Mouse (Mus musculus) left cerebral cortex, adult 11 months (tissue): Measurements from ENCODE around the gene Cyp2a22.
"Not testable (repeated sequence)": the region's sequence is repeated elsewhere in the genome, so short reads cannot be mapped to it uniquely, and the experiment has no call there.

Experiments used
- DNase-seq: peaks from one replicate; pipeline ENCODE4 v3.0.0; 2022; ENCODE audit warnings: low spot score

The Cyp2a22 gene

DNA sequence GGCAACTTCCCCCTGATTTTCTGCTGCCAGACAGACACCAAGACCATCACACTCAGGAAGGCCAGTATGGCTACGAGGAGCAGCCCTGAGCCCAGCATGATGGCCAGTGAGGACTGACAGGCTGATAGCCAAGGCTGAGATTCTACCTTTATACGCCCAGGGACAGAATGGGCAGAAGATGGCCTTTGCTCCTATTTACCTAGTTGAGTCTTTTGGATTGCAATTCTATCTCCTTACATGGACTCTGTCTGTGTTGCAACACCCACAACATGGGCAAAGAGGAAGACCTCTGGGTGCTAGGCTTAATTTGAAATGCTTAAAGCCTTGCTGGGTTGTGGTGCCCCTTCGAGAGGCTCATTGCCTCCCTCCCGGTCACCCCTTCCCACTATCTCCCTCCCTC, at the start of gene Cyp2a22:
TSS of gene Cyp2a22 (minus strand) at position 123 of the 400 bp plus-strand sequence.
- no peak for DNase-seq

DNA sequence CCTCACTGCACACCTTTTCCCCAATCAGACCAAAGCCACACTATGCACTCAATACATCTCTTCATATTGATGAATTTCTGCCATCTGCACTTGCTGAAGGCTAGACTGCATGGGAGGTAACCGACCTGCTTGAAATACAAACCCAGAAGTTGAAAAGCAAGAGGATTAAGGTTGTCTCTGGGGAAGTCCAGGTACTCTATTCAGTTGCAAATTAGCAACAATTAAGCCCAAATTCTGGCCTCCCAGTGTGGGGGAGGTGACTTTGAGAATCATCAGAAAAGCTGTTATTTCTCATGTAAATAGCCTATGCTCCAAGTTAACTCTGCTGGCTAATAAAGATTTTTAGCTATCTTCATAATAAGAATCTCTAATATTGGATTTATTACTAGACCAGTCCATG, 44.0 kb upstream of the Cyp2a22 start:
- DNase-seq: not testable (repeated sequence)

DNA sequence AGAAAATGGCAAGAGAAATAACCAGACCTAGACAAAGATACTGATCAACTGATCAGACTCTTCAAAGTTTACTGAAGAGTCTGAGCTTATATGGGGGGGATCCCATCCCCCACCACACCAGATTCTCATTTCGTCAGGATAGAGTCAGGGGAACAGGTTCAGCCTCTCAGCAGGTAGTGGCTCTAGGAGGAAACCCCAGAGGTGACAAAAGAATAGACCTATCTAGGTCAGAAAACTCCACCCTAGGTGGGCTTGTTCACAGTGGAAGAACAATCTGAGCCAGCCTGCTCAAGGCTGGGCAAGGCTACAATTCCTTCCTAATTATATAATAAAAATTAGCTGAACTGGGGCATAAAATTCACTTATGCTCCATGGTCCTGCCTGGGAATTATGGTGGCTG, 43.4 kb upstream of the Cyp2a22 start:
- no peak for DNase-seq

DNA sequence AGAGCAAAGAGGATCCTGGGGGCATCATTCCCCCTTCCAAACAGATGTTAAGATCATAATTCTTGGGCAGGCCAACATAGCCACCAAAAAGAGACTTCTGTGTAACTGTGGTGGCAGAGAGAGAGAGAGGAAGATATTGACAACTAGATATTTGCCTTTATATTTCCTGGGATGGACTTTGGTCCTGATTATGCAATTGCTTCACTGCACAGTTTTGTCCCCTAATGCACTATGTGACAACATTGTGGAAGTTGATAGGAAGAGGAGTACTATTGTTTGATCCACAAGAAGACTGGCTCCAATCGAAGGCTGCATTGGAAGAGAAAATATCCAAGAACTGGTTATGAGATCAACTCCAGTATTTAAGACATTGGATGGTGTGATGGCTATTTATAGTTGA, 42.8 kb upstream of the Cyp2a22 start:
- not testable (repeated sequence) for DNase-seq

DNA sequence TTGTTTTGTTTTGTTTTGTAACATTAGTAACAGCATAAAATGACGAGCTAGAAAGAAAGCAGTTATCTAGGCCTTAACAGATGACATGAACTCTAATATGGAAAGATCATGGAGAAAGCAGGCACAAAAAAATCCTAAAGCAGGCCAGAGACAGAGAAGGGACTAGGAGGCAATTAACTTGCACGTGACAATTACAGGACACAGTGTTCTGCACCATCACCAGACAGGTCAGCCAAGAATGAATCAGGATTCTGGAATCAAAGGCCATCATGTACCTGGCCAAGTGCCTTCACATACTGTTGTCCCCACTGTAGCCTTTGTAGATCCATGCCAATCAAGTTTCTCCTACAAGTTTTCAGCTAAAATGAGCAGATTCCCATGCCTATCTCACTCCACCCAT, 42.3 kb upstream of the Cyp2a22 start:
- not testable (repeated sequence) for DNase-seq

DNA sequence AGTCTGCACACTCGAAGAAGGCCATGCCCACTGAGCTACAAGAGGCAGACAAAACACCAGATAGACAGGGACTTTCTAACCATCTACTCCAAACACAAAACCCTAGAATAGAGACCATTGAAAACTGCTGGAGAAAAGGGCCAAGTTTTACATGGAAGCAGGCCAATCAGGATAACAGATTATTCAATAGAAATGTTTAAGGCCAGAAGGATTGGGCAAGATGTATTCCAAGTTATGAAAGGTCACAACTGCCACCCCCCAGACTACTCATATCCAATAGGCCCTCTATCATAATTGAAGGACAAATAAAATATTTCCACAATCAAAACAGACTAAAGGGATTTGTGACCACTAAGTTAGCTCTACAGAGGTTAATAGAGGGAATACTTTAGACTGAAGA, 23.2 kb upstream of the Cyp2a22 start:
- not testable (repeated sequence) for DNase-seq

DNA sequence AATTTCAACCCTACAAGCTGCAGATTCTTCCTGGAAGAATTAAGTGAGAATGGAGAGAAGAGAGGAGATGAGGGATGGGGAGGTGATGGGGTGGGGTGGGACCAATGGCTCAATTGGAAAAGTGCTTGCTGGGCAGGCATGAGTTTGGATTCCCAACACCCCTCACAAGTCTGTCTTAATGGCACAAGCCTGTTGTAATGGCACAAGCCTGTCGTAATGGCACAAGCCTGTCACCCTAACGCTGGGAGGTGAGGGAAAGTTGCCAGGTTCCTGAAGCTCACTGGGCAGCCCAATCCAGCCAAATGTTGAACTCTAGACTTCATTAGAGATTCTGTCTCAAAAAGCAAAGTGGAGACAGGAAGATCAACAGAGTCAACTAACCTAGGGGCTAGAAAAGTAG, 14.1 kb upstream of the Cyp2a22 start:
- not testable (repeated sequence) for DNase-seq

DNA sequence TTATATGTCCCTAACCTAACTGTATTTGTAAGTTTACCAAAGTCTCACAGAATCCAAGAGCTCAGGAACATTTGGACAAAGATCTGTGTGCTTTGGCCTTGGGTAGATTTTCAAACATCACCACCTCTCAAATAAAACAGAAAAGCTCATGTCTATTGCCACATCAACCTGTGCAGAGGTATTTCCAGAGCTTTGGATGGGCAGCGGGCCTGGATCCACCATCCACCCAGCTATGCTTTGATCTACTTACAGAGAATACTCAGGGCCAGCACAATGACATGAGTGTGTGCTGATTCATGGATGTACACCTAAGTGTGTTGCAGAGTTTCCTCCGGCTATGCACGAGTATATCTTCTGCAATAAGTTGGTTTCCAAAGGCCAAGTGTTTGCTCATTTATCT, 13.5 kb upstream of the Cyp2a22 start:
- DNase-seq: not testable (repeated sequence)

DNA sequence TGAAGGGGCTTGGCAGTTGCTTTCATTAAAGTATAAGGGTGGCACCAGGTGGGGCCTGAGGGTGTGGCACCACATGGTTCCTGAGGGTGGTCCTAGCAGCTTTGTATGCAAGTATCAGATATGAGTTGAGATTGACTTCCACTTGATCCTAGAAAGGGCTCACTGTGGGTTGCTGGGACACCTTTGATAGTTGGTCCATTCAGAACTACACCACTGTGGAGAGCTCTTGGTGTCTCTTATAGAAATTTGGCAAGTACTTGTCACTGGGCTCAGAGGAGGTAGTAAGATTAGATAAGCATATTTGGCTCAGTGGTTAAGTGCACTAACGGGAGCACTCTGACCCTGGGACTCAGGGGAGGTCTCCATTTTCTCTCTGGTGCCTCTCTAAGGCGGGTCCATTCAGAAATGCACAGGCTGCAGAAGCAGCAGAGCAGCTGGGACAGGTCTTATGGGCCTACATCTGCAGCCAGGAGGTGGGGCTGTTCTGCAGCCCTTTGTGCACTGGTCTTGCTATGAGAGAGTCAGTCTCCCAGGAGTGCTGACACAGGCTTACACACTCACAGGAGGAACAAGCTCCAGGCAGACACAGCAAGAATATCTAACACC, 2.2 kb upstream of the Cyp2a22 start:
- DNase-seq: not testable (repeated sequence)

DNA sequence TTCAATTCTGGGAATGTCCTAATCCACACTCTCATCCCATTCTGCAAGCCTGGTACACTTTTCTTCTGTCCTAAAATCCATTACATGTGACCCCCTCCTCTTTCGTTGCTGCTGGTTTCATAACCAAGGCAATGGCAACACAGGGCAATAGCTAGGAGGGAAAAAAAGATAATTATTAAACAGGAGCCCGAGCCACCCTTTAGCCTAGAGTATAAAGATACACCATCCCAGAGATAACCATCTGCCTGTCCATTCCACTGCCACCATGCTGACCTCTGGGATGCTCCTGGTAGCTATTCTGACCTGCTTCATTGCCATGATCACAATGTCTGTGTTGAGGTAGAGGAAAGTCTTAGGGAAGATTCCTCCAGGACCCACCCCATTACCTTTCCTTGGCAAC, 22.1 kb downstream of the Cyp2a22 start:
- not testable (repeated sequence) for DNase-seq
